Mouse (Mus musculus) regulatory T cell (primary cell): ENCODE data around the gene Vmn2r108.
"Not testable (repeated sequence)": the region's sequence is repeated elsewhere in the genome, so short reads cannot be mapped to it uniquely, and the experiment has no call there.

Experiments used
- in situ Hi-C: fragments of 300-600 bp; cut with MboI, MseI; formaldehyde crosslinking; loops from one replicate; pipeline ENCODE4 v1.15.1; 2025; ENCODE audit warnings: high pct_unique_total_duplicates

Gene Vmn2r108

GRCm38 (mm10) chr17:20481231-20481630, at the start of gene Vmn2r108:
Vmn2r108 (minus strand) TSS chr17:20481331.
- in situ Hi-C loops, result no loop called here

- in situ Hi-C loops, result not testable (repeated sequence)
These were observed 27.1 kb upstream of the Vmn2r108 start for GRCm38 (mm10) chr17:20508247-20508646.

GRCm38 (mm10) chr17:20497858-20498257, 16.7 kb upstream of the Vmn2r108 start, which contains the start of gene Vmn1r225:
Vmn1r225 (plus strand) TSS chr17:20498158.
- in situ Hi-C loops, result no loop called here

GRCm38 (mm10) chr17:20473311-20473710, 7.8 kb downstream of the Vmn2r108 start:
- in situ Hi-C loops, result no loop called here

GRCm38 (mm10) chr17:20439263-20439662, 41.9 kb downstream of the Vmn2r108 start:
- in situ Hi-C loops, result no loop called here

- in situ Hi-C loops, result no loop called here
These were observed 67.3 kb downstream of the Vmn2r108 start, which contains the start of gene Vmn1r224 for GRCm38 (mm10) chr17:20413846-20414245. Vmn1r224 (plus strand) TSS chr17:20414146.
